Mouse (Mus musculus): Measurements from ENCODE around the gene Mtr. TPM values are rescaled to one million over a fixed set of nuclear protein-coding genes. Genes with fewer than 3 reads are reported as not detected.

The Mtr gene
- polyA plus RNA-seq, 1 experiment from 2014 or later = 2.3 TPM

- peaks cover 35% of the 10 kb centered on the region for H3K36me3 ChIP-seq (ENCODE audit: control insufficient read depth, insufficient read depth)
- TF ChIP-seq CTCF (IDR thresholded peaks at IDR 0.05; ENCODE audit: low read depth) = no peak
- WGBS = 91% methylated on average over 14 of the region's 14 CpGs
- no peak overlapping the region for H3K9ac ChIP-seq (ENCODE audit: low read depth, low read length)
- H3K4me2 ChIP-seq (replicated peaks; ENCODE audit: low read depth) = no peak overlapping the region
- H3K27ac ChIP-seq (ENCODE audit: low read depth, low read length) = no peak overlapping the region
- H3K27me3 ChIP-seq (replicated peaks; ENCODE audit: control insufficient read depth, insufficient read depth, low read length) = no peaks in the 10 kb centered on the region
- no peaks in the 10 kb centered on the region for H3K4me1 ChIP-seq (replicated peaks; ENCODE audit: control insufficient read depth, insufficient read depth, low read length)
- ATAC-seq = no peak
- H3K9me3 ChIP-seq (ENCODE audit: control insufficient read depth) = no peaks in the 10 kb centered on the region
- no peak overlapping the region for H3K4me3 ChIP-seq (ENCODE audit: low read depth, low read length)
Measured at GRCm38 (mm10) chr13:12218603-12219002, 39.3 kb downstream of the Mtr start.

- no peaks in the 10 kb centered on the region for H3K4me1 ChIP-seq (replicated peaks; ENCODE audit: control insufficient read depth, insufficient read depth, low read length)
- no peak for ATAC-seq
- no peak overlapping the region for H3K9ac ChIP-seq (ENCODE audit: low read depth, low read length)
- no peaks in the 10 kb centered on the region for H3K27me3 ChIP-seq (replicated peaks; ENCODE audit: control insufficient read depth, insufficient read depth, low read length)
- no peak overlapping the region for H3K27ac ChIP-seq (ENCODE audit: low read depth, low read length)
- H3K36me3 ChIP-seq (ENCODE audit: control insufficient read depth, insufficient read depth) = peaks cover 26% of the 10 kb centered on the region
- H3K4me2 ChIP-seq (replicated peaks; ENCODE audit: low read depth) = no peak overlapping the region
- no peaks in the 10 kb centered on the region for H3K9me3 ChIP-seq (ENCODE audit: control insufficient read depth)
- no peak overlapping the region for H3K4me3 ChIP-seq (ENCODE audit: low read depth, low read length)
- WGBS = 86% methylated on average over 5 of the region's 5 CpGs
- TF ChIP-seq CTCF (IDR thresholded peaks at IDR 0.05; ENCODE audit: low read depth) = no peak
Measured at GRCm38 (mm10) chr13:12214922-12215321, 43.0 kb downstream of the Mtr start.

GRCm38 (mm10) chr13:12211058-12211457 is 46.9 kb downstream of the Mtr start:
- Histone ChIP-seq H3K9ac (ENCODE audit: low read depth, low read length) (no peak overlapping the region), H3K36me3 (ENCODE audit: control insufficient read depth, insufficient read depth) (peaks cover 24% of the 10 kb centered on the region), H3K4me3 (ENCODE audit: low read depth, low read length) (no peak overlapping the region), H3K27ac (ENCODE audit: low read depth, low read length) (no peak overlapping the region), H3K27me3 (replicated peaks; ENCODE audit: control insufficient read depth, insufficient read depth, low read length) (no peaks in the 10 kb centered on the region), H3K4me2 (replicated peaks; ENCODE audit: low read depth) (no peak overlapping the region), H3K4me1 (replicated peaks; ENCODE audit: control insufficient read depth, insufficient read depth, low read length) (no peaks in the 10 kb centered on the region), H3K9me3 (ENCODE audit: control insufficient read depth) (no peaks in the 10 kb centered on the region)
- no peak for ATAC-seq
- WGBS = 80% methylated on average over 2 of the region's 2 CpGs
- TF ChIP-seq CTCF (IDR thresholded peaks at IDR 0.05; ENCODE audit: low read depth) = no peak

- ATAC-seq = peak; percentile 38; the same call in 1 of the 2 replicates
- H3K36me3 ChIP-seq (ENCODE audit: control insufficient read depth, insufficient read depth) = peaks cover 28% of the 10 kb centered on the region
- no peak overlapping the region for H3K27ac ChIP-seq (ENCODE audit: low read depth, low read length)
- TF ChIP-seq CTCF (IDR thresholded peaks at IDR 0.05; ENCODE audit: low read depth) = peak; percentile 94
- WGBS = 78% methylated on average over 10 of the region's 10 CpGs
- no peak overlapping the region for H3K4me2 ChIP-seq (replicated peaks; ENCODE audit: low read depth)
- no peaks in the 10 kb centered on the region for H3K4me1 ChIP-seq (replicated peaks; ENCODE audit: control insufficient read depth, insufficient read depth, low read length)
- H3K9me3 ChIP-seq (ENCODE audit: control insufficient read depth) = no peaks in the 10 kb centered on the region
- no peak overlapping the region for H3K4me3 ChIP-seq (ENCODE audit: low read depth, low read length)
- no peaks in the 10 kb centered on the region for H3K27me3 ChIP-seq (replicated peaks; ENCODE audit: control insufficient read depth, insufficient read depth, low read length)
- H3K9ac ChIP-seq (ENCODE audit: low read depth, low read length) = no peak overlapping the region
Measured at GRCm38 (mm10) chr13:12210023-12210762, 47.7 kb downstream of the Mtr start.

GRCm38 (mm10) chr13:12200372-12200771 is 57.5 kb downstream of the Mtr start:
- Histone ChIP-seq H3K4me3 (ENCODE audit: low read depth, low read length) (no peak overlapping the region), H3K4me2 (replicated peaks; ENCODE audit: low read depth) (no peak overlapping the region), H3K27me3 (replicated peaks; ENCODE audit: control insufficient read depth, insufficient read depth, low read length) (no peaks in the 10 kb centered on the region), H3K4me1 (replicated peaks; ENCODE audit: control insufficient read depth, insufficient read depth, low read length) (no peaks in the 10 kb centered on the region), H3K9me3 (ENCODE audit: control insufficient read depth) (no peaks in the 10 kb centered on the region), H3K36me3 (ENCODE audit: control insufficient read depth, insufficient read depth) (peaks cover 31% of the 10 kb centered on the region), H3K27ac (ENCODE audit: low read depth, low read length) (no peak overlapping the region), H3K9ac (ENCODE audit: low read depth, low read length) (no peak overlapping the region)
- WGBS = 76% methylated on average over 5 of the region's 5 CpGs
- no peak for ATAC-seq
- TF ChIP-seq CTCF (IDR thresholded peaks at IDR 0.05; ENCODE audit: low read depth) = no peak

GRCm38 (mm10) chr13:12198486-12198885 is 59.4 kb downstream of the Mtr start:
- no peak overlapping the region for H3K27ac ChIP-seq (ENCODE audit: low read depth, low read length)
- no peak overlapping the region for H3K4me3 ChIP-seq (ENCODE audit: low read depth, low read length)
- peaks cover 28% of the 10 kb centered on the region for H3K36me3 ChIP-seq (ENCODE audit: control insufficient read depth, insufficient read depth)
- no peaks in the 10 kb centered on the region for H3K4me1 ChIP-seq (replicated peaks; ENCODE audit: control insufficient read depth, insufficient read depth, low read length)
- ATAC-seq = no peak
- TF ChIP-seq CTCF (IDR thresholded peaks at IDR 0.05; ENCODE audit: low read depth) = no peak
- WGBS = 81% methylated on average over 2 of the region's 2 CpGs
- no peak overlapping the region for H3K9ac ChIP-seq (ENCODE audit: low read depth, low read length)
- H3K27me3 ChIP-seq (replicated peaks; ENCODE audit: control insufficient read depth, insufficient read depth, low read length) = no peaks in the 10 kb centered on the region
- H3K9me3 ChIP-seq (ENCODE audit: control insufficient read depth) = no peaks in the 10 kb centered on the region
- no peak overlapping the region for H3K4me2 ChIP-seq (replicated peaks; ENCODE audit: low read depth)
